Mouse (Mus musculus) olfactory bulb, adult 2 months (tissue): ENCODE data around the gene Eef2.

Experiments
- CTCF ChIP-seq: fragments of 200-500 bp; IDR thresholded peaks from 2 replicates; pipeline ENCODE4 v1.5.1; 2012; ENCODE audit warnings: low read depth, mild to moderate bottlenecking, low read length, moderate library complexity; ENCODE audit not compliant: insufficient read depth
- POLR2A ChIP-seq: fragments of 200-500 bp; IDR thresholded peaks from 2 replicates; pipeline ENCODE4 v1.6.1; 2012; ENCODE audit warnings: mild to moderate bottlenecking, low read depth, low read length, moderate library complexity; ENCODE audit not compliant: insufficient read depth

DNA sequence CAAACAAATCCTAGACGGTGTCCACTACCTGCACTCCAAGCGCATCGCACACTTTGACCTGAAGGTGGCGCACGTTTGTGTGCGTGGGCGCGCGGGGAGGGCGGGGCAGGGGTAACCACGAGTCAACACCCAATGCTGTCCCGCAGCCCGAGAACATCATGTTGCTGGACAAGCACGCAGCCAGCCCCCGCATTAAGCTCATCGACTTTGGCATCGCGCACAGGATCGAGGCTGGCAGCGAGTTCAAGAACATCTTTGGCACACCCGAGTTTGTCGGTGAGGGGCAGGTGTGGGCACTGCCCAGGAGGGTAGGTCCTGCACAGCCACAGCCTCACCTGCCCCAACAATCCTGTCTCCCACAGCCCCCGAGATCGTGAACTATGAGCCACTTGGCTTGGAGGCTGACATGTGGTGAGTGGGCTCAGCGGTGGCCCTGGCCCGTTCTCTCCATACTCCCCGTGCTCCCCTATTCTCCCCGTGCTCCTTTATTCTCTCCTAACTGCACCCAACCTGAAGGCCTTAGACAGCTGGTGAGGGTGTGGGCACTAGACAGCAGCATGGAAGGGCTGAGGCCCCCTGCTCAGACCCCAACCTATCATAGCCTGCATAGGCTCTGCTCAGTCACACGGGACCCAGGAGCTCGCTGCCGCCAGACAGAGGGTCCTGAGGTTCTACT is 13.9 kb downstream of the Eef2 start:
- TF ChIP-seq CTCF (peak; percentile 21; the same call in 1 of the 2 replicates), POLR2A (no peak)
